Mouse (Mus musculus) cerebellum, adult 2 months (tissue): ENCODE data around the gene Neurl3.

Experiments used
- CTCF ChIP-seq: fragments of 200-500 bp; IDR thresholded peaks from 2 replicates; pipeline ENCODE4 v1.5.1; 2011; ENCODE audit warnings: low read depth, mild to moderate bottlenecking, control low read depth, low read length, moderate library complexity, borderline replicate concordance; ENCODE audit not compliant: insufficient read depth
- POLR2A ChIP-seq: fragments of 200-500 bp; IDR thresholded peaks from 2 replicates; pipeline ENCODE4 v1.6.1; 2011; ENCODE audit warnings: low read length, control low read depth, borderline replicate concordance; ENCODE audit not compliant: insufficient read depth

GRCm38 (mm10) chr1:36240176-36240575 lies 34.3 kb downstream of the Neurl3 start:
- TF ChIP-seq POLR2A (no peak), CTCF (no peak)
